ENCODE assay signal across 20 mouse cellular contexts in genomic region chr4:133403611-133404228, GRCm38 (mm10). TPM values are rescaled to one million over a fixed set of nuclear protein-coding genes. Genes with fewer than 3 reads are reported as not detected.
DNase-seq lines count a peak whose midpoint lies in the region; ATAC-seq and TF ChIP-seq lines count a peak whose summit lies in the region.
"Had no signal": no experiment of that assay in that cellular context is flagged by ENCODE, and none has a peak within 500 bp of the region (broad histone marks: within the 10 kb centered on the region; RNA-seq: fewer than 3 reads in every experiment).

No protein-coding gene starts in this region.

- TF ChIP-seq EP300 in liver, postnatal 0 days (IDR thresholded peaks at IDR 0.05; ENCODE audit: low read depth): no peak

- no peaks in the 10 kb centered on the region for H3K27me3 ChIP-seq in liver, embryonic 11.5 days (replicated peaks; ENCODE audit: control insufficient read depth, insufficient read depth, low read length)
- no peaks in the 10 kb centered on the region for H3K27me3 ChIP-seq in liver, postnatal 0 days (ENCODE audit: insufficient read depth, low read length)
- no peaks in the 10 kb centered on the region for H3K27me3 ChIP-seq in midbrain, embryonic 11.5 days (ENCODE audit: control insufficient read depth, insufficient read depth, low read length)
- H3K27me3 ChIP-seq: embryonic facial prominence, embryonic 12.5 days; forebrain, embryonic 12.5 days; heart, embryonic 13.5 days; hindbrain, embryonic 12.5 days; intestine, embryonic 15.5 days had no signal

- ATAC-seq in liver, embryonic 11.5 days (replicated peaks; ENCODE audit: low FRiP score): no peak
- ATAC-seq in liver, postnatal 0 days: no peak
- no peak for ATAC-seq in midbrain, embryonic 11.5 days (ENCODE audit: low FRiP score)
- ATAC-seq: forebrain, embryonic 16.5 days; intestine, embryonic 15.5 days had no signal

- TF ChIP-seq CTCF in gastrocnemius, adult 2 months (IDR thresholded peaks at IDR 0.05): no peak
- TF ChIP-seq CTCF in liver, postnatal 0 days (IDR thresholded peaks at IDR 0.05; ENCODE audit: low read depth): no peak

- 0 out of 2 replicates have a peak overlapping the region, but pooled peaks have one; percentile 10 for H3K9ac ChIP-seq in liver, embryonic 11.5 days (ENCODE audit: low read depth, low read length)
- no peak overlapping the region for H3K9ac ChIP-seq in liver, postnatal 0 days (replicated peaks)
- no peak overlapping the region for H3K9ac ChIP-seq in midbrain, embryonic 11.5 days (ENCODE audit: low read length)
- H3K9ac ChIP-seq: embryonic facial prominence, embryonic 12.5 days; forebrain, embryonic 12.5 days; heart, embryonic 13.5 days; hindbrain, embryonic 12.5 days; intestine, embryonic 15.5 days had no signal

- intact Hi-C loops in gastrocnemius, adult 2 months (cut with DNase I): loop anchor here (2.0 kb wide), 1 partner anchor 33 kb away; no protein-coding TSS in a partner anchor

- H3K4me1 ChIP-seq in liver, embryonic 11.5 days (replicated peaks; ENCODE audit: control insufficient read depth, insufficient read depth, low read length): peaks cover 41% of the 10 kb centered on the region
- peaks cover 10% of the 10 kb centered on the region; the same call in 1 of the 2 replicates for H3K4me1 ChIP-seq in liver, postnatal 0 days (ENCODE audit: insufficient read depth)
- H3K4me1 ChIP-seq in midbrain, embryonic 11.5 days (ENCODE audit: control insufficient read depth, insufficient read depth, low read length): no peaks in the 10 kb centered on the region

- DNase-seq in gastrocnemius, adult 2 months: peak; percentile 51
- no peak for DNase-seq in gastrocnemius, adult 8-10 months (ENCODE audit: low spot score in 2 of 2)
- no peak for DNase-seq in liver, embryonic 11.5 days (ENCODE audit: low spot score)
- DNase-seq in liver, postnatal 0 days: no peak
- peak; percentile 54 for DNase-seq in skeletal muscle tissue, adult 2 months (ENCODE audit: low read depth, low spot score)
- no peak for DNase-seq in midbrain, embryonic 11.5 days (ENCODE audit: low spot score, missing footprints)
- DNase-seq: adrenal gland, adult 8-10 months; cerebellum, adult 11 months; cerebellum, adult 8-10 months; cerebellum, postnatal 14 days; embryo, embryonic 11 days; gastrocnemius, postnatal 25 days; heart, postnatal 4 days had no signal

- H3K9me3 ChIP-seq in liver, embryonic 11.5 days (ENCODE audit: control insufficient read depth, low read length): no peaks in the 10 kb centered on the region
- no peaks in the 10 kb centered on the region for H3K9me3 ChIP-seq in liver, postnatal 0 days (ENCODE audit: low read length)
- no peaks in the 10 kb centered on the region for H3K9me3 ChIP-seq in midbrain, embryonic 11.5 days (ENCODE audit: control insufficient read depth, low read length)
- H3K9me3 ChIP-seq: embryonic facial prominence, embryonic 12.5 days; forebrain, embryonic 12.5 days; G1E; heart, embryonic 13.5 days; hindbrain, embryonic 12.5 days; intestine, embryonic 15.5 days had no signal

- no peak overlapping the region for H3K4me2 ChIP-seq in liver, embryonic 11.5 days
- no peak overlapping the region for H3K4me2 ChIP-seq in liver, postnatal 0 days (ENCODE audit: low read depth, low read length)
- H3K4me2 ChIP-seq in midbrain, embryonic 11.5 days: no peak overlapping the region
- H3K4me2 ChIP-seq: embryonic facial prominence, embryonic 12.5 days; forebrain, embryonic 12.5 days; heart, embryonic 13.5 days; hindbrain, embryonic 12.5 days; intestine, embryonic 15.5 days had no signal

- 86% methylated on average over 9 of the region's 9 CpGs for WGBS in liver, embryonic 11.5 days
- 90% methylated on average over 9 of the region's 9 CpGs for WGBS in liver, postnatal 0 days (ENCODE audit: insufficient replicate concordance)
- WGBS in midbrain, embryonic 11.5 days: 90% methylated on average over 9 of the region's 9 CpGs

- peak overlapping the region; percentile 78 for H3K27ac ChIP-seq in gastrocnemius, adult 2 months
- no peak overlapping the region for H3K27ac ChIP-seq in liver, embryonic 11.5 days (ENCODE audit: low read depth, low read length)
- no peak overlapping the region for H3K27ac ChIP-seq in liver, postnatal 0 days (ENCODE audit: low read depth)
- H3K27ac ChIP-seq in midbrain, embryonic 11.5 days (ENCODE audit: low read depth, low read length): no peak overlapping the region
- H3K27ac ChIP-seq: embryonic facial prominence, embryonic 12.5 days; forebrain, embryonic 12.5 days; heart, embryonic 13.5 days; hindbrain, embryonic 12.5 days; intestine, embryonic 15.5 days had no signal

- peaks cover 3% of the 10 kb centered on the region; the same call in 1 of the 2 replicates for H3K36me3 ChIP-seq in liver, embryonic 11.5 days (ENCODE audit: control insufficient read depth, insufficient read depth, low read length)
- H3K36me3 ChIP-seq in liver, postnatal 0 days (replicated peaks; ENCODE audit: insufficient read depth, low read length): peaks cover 2% of the 10 kb centered on the region; the same call in 1 of the 2 replicates
- no peaks in the 10 kb centered on the region for H3K36me3 ChIP-seq in midbrain, embryonic 11.5 days (ENCODE audit: control insufficient read depth, insufficient read depth, low read length)
- H3K36me3 ChIP-seq: embryonic facial prominence, embryonic 12.5 days; forebrain, embryonic 12.5 days; heart, embryonic 13.5 days; hindbrain, embryonic 12.5 days; intestine, embryonic 15.5 days had no signal

- no peak overlapping the region for H3K4me3 ChIP-seq in gastrocnemius, adult 2 months
- no peak overlapping the region for H3K4me3 ChIP-seq in liver, embryonic 11.5 days (ENCODE audit: low read depth, low read length)
- no peak overlapping the region for H3K4me3 ChIP-seq in liver, postnatal 0 days (ENCODE audit: low read depth, low read length)
- no peak overlapping the region for H3K4me3 ChIP-seq in midbrain, embryonic 11.5 days (ENCODE audit: low read depth, low read length)
- H3K4me3 ChIP-seq: embryonic facial prominence, embryonic 12.5 days; forebrain, embryonic 12.5 days; heart, embryonic 13.5 days; hindbrain, embryonic 12.5 days; intestine, embryonic 15.5 days had no signal

RNA-seq across cellular contexts. Expression of gene Slc9a1, which starts 34.2 kb away (rescaled TPM):
- total RNA-seq in gastrocnemius, adult 2 months (2021): 10 to 100 TPM in 1 of 2 experiments, 1 to 10 TPM in 1; 8.1 to 11.7 TPM
- total RNA-seq in gastrocnemius, adult 8-10 months (2022): 1 to 10 TPM; 6.9 to 9.8 (median 8.4) TPM
- 6.9 and 7.7 TPM in 2 replicates for polyA plus RNA-seq in liver, embryonic 11.5 days (2014; fragmentation: Nextera tagmentation; extraction: Ambion mirVana)
- 1.8 TPM in 2 replicates for polyA plus RNA-seq in liver, postnatal 0 days (2015; fragmentation: Nextera tagmentation; extraction: Ambion mirVana)
- polyA plus RNA-seq in midbrain, embryonic 11.5 days (2014; fragmentation: Nextera tagmentation; extraction: Ambion mirVana): 4.6 and 5.6 TPM in 2 replicates

RNA-seq across cellular contexts. Expression of gene Wdtc1, which starts 50.4 kb away (rescaled TPM):
- 10 to 100 TPM; 86.7 to 93.4 TPM for total RNA-seq in gastrocnemius, adult 2 months (2021)
- total RNA-seq in gastrocnemius, adult 8-10 months (2022): 100 to 1,000 TPM in 2 of 4 experiments, 10 to 100 TPM in 2; 85.4 to 104 (median 95.3) TPM
- polyA plus RNA-seq in liver, embryonic 11.5 days (2014; fragmentation: Nextera tagmentation; extraction: Ambion mirVana): 14.0 and 14.5 TPM in 2 replicates
- polyA plus RNA-seq in liver, postnatal 0 days (2015; fragmentation: Nextera tagmentation; extraction: Ambion mirVana): 5.3 and 5.5 TPM in 2 replicates
- polyA plus RNA-seq in midbrain, embryonic 11.5 days (2014; fragmentation: Nextera tagmentation; extraction: Ambion mirVana): 21.0 and 22.2 TPM in 2 replicates

Comparison
In these comparisons a context has a peak if more than half of its experiments do, and no peak if none do; other contexts are left out.
1. DNase-seq: peak in gastrocnemius, adult 2 months (single experiment) and skeletal muscle tissue, adult 2 months (single experiment); none in gastrocnemius, adult 8-10 months (0 of 2), liver, embryonic 11.5 days (single experiment), liver, postnatal 0 days (single experiment) and midbrain, embryonic 11.5 days (single experiment).